Comparison of ENCODE assay signal across 11 mouse cellular contexts in genomic region chr6:119490549-119490948, GRCm38 (mm10). TPM values are rescaled to one million over a fixed set of nuclear protein-coding genes. Genes with fewer than 3 reads are reported as not detected.
DNase-seq lines count a peak whose midpoint lies in the region; ATAC-seq and TF ChIP-seq lines count a peak whose summit lies in the region.
"Had no signal": no experiment of that assay in that cellular context is flagged by ENCODE, and none has a peak within 500 bp of the region (broad histone marks: within the 10 kb centered on the region; RNA-seq: fewer than 3 reads in every experiment).

No protein-coding gene starts in this region.

- H3K27ac ChIP-seq in gastrocnemius, adult 2 months: no peak overlapping the region
- H3K27ac ChIP-seq in neural tube, embryonic 11.5 days (ENCODE audit: low read depth, low read length): no peak overlapping the region
- H3K27ac ChIP-seq in limb, embryonic 15.5 days: no peak overlapping the region
- no peak overlapping the region for H3K27ac ChIP-seq in liver, postnatal 0 days (ENCODE audit: low read depth)
- H3K27ac ChIP-seq: macrophage had no signal

- peaks cover 19% of the 10 kb centered on the region for H3K4me1 ChIP-seq in neural tube, embryonic 11.5 days (ENCODE audit: control insufficient read depth, insufficient read depth, low read length)
- peaks cover 14% of the 10 kb centered on the region for H3K4me1 ChIP-seq in limb, embryonic 15.5 days
- H3K4me1 ChIP-seq in liver, postnatal 0 days (ENCODE audit: insufficient read depth): peaks cover 3% of the 10 kb centered on the region; the same call in 1 of the 2 replicates

- no peak for TF ChIP-seq CTCF in gastrocnemius, adult 2 months (IDR thresholded peaks at IDR 0.05)
- no peak for TF ChIP-seq CTCF in liver, postnatal 0 days (IDR thresholded peaks at IDR 0.05; ENCODE audit: low read depth)

- intact Hi-C loops in gastrocnemius, adult 2 months (cut with DNase I): loop anchor here (5.0 kb wide), 3 partner anchors 52 to 277 kb away; partner anchors contain the start of gene Wnt5b
- intact Hi-C loops in left cerebral cortex, postnatal 36 days (cut with DNase I): loop anchor here (10.0 kb wide), 1 partner anchor 224 kb away; no protein-coding TSS in a partner anchor

- no peak for TF ChIP-seq EP300 in liver, postnatal 0 days (IDR thresholded peaks at IDR 0.05; ENCODE audit: low read depth)

- no peaks in the 10 kb centered on the region for H3K36me3 ChIP-seq in neural tube, embryonic 11.5 days (ENCODE audit: control insufficient read depth, insufficient read depth, low read length)
- H3K36me3 ChIP-seq in limb, embryonic 15.5 days: no peaks in the 10 kb centered on the region
- no peaks in the 10 kb centered on the region for H3K36me3 ChIP-seq in liver, postnatal 0 days (replicated peaks; ENCODE audit: insufficient read depth, low read length)

- H3K4me3 ChIP-seq in gastrocnemius, adult 2 months: peak overlapping the region; percentile 26
- no peak overlapping the region for H3K4me3 ChIP-seq in neural tube, embryonic 11.5 days (ENCODE audit: low read depth, low read length)
- H3K4me3 ChIP-seq in limb, embryonic 15.5 days: no peak overlapping the region
- H3K4me3 ChIP-seq in liver, postnatal 0 days (ENCODE audit: low read depth, low read length): no peak overlapping the region

- H3K4me2 ChIP-seq in neural tube, embryonic 11.5 days (ENCODE audit: low read depth): no peak overlapping the region
- peak overlapping the region; percentile 14; the same call in 1 of the 2 replicates for H3K4me2 ChIP-seq in limb, embryonic 15.5 days
- H3K4me2 ChIP-seq in liver, postnatal 0 days (ENCODE audit: low read depth, low read length): no peak overlapping the region

- 27% methylated on average over 11 of the region's 11 CpGs for WGBS in neural tube, embryonic 11.5 days
- 34% methylated on average over 11 of the region's 11 CpGs for WGBS in limb, embryonic 15.5 days
- 63% methylated on average over 11 of the region's 11 CpGs for WGBS in liver, postnatal 0 days (ENCODE audit: insufficient replicate concordance)

- no peak overlapping the region for H3K9ac ChIP-seq in neural tube, embryonic 11.5 days (ENCODE audit: low read length)
- no peak overlapping the region for H3K9ac ChIP-seq in limb, embryonic 15.5 days
- no peak overlapping the region for H3K9ac ChIP-seq in liver, postnatal 0 days (replicated peaks)

- ATAC-seq in neural tube, embryonic 11.5 days (ENCODE audit: insufficient read depth, low FRiP score, low TSS enrichment): no peak
- no peak for ATAC-seq in limb, embryonic 15.5 days (ENCODE audit: insufficient number of reproducible peaks, low FRiP score, low TSS enrichment, low read depth)
- ATAC-seq in liver, postnatal 0 days: no peak
- ATAC-seq in erythroblast, adult 5-6 weeks (replicated peaks; ENCODE audit: low FRiP score, poor library complexity, severe bottlenecking): no peak

- H3K9me3 ChIP-seq in neural tube, embryonic 11.5 days (ENCODE audit: control insufficient read depth, low read length): no peaks in the 10 kb centered on the region
- H3K9me3 ChIP-seq in limb, embryonic 15.5 days: no peaks in the 10 kb centered on the region
- H3K9me3 ChIP-seq in liver, postnatal 0 days (ENCODE audit: low read length): no peaks in the 10 kb centered on the region

- DNase-seq in gastrocnemius, adult 2 months: no peak
- no peak for DNase-seq in gastrocnemius, postnatal 10 days
- DNase-seq in neural tube, embryonic 11.5 days (ENCODE audit: low spot score): peak; percentile 28
- DNase-seq in neural tube, embryonic 10.5 days (ENCODE audit: extremely low spot score, low spot score): no peak
- DNase-seq in liver, postnatal 0 days: no peak
- DNase-seq in left cerebral cortex, postnatal 36 days (ENCODE audit: low spot score in 2 of 2): no peak
- DNase-seq: layer of hippocampus, postnatal 36 days; right cerebral cortex, postnatal 25 days had no signal

- H3K27me3 ChIP-seq in neural tube, embryonic 11.5 days (ENCODE audit: control insufficient read depth, insufficient read depth, low read length): no peaks in the 10 kb centered on the region
- no peaks in the 10 kb centered on the region for H3K27me3 ChIP-seq in limb, embryonic 15.5 days
- no peaks in the 10 kb centered on the region for H3K27me3 ChIP-seq in liver, postnatal 0 days (ENCODE audit: insufficient read depth, low read length)

RNA-seq across cellular contexts. Expression of gene Fbxl14, which starts 11.1 kb away (rescaled TPM):
- 10 to 100 TPM; 10.3 to 10.4 TPM for total RNA-seq in gastrocnemius, adult 2 months (2021)
- total RNA-seq in gastrocnemius, postnatal 10 days (2021): 10 to 100 TPM; 12.5 to 14.1 TPM
- 5.8 and 7.2 TPM in 2 replicates for polyA plus RNA-seq in neural tube, embryonic 11.5 days (2014; fragmentation: Nextera tagmentation; extraction: Ambion mirVana)
- 3.5 and 3.8 TPM in 2 replicates for polyA plus RNA-seq in limb, embryonic 15.5 days (2015; fragmentation: Nextera tagmentation; extraction: Ambion mirVana)
- polyA plus RNA-seq in liver, postnatal 0 days (2015; fragmentation: Nextera tagmentation; extraction: Ambion mirVana): 2.4 and 2.5 TPM in 2 replicates
- 9.2 and 12.5 TPM in 2 replicates for total RNA-seq in erythroblast, adult 5-6 weeks (2015; ENCODE audit: low replicate concordance)
- 10.5 and 12.0 TPM in 2 replicates for total RNA-seq in erythroblast, adult 5-6 weeks (2017; ENCODE audit: low replicate concordance)
- 10 to 100 TPM; 31.8 to 35.5 TPM for total RNA-seq in left cerebral cortex, postnatal 36 days (2021)

RNA-seq across cellular contexts. Expression of gene Wnt5b, which starts 53.6 kb away (rescaled TPM):
- total RNA-seq in gastrocnemius, adult 2 months (2021): 1 to 10 TPM in 1 of 2 experiments, under 1 TPM in 1; 0.64 to 2.3 TPM
- total RNA-seq in gastrocnemius, postnatal 10 days (2021): 1 to 10 TPM; 3.1 to 3.7 TPM
- polyA plus RNA-seq in neural tube, embryonic 11.5 days (2014; fragmentation: Nextera tagmentation; extraction: Ambion mirVana): 7.3 TPM in 2 replicates
- polyA plus RNA-seq in limb, embryonic 15.5 days (2015; fragmentation: Nextera tagmentation; extraction: Ambion mirVana): 11.4 and 14.1 TPM in 2 replicates
- polyA plus RNA-seq in liver, postnatal 0 days (2015; fragmentation: Nextera tagmentation; extraction: Ambion mirVana): 0.31 and 0.36 TPM in 2 replicates
- total RNA-seq in erythroblast, adult 5-6 weeks (2015; ENCODE audit: low replicate concordance): not detected in 2 replicates
- not detected in 2 replicates for total RNA-seq in erythroblast, adult 5-6 weeks (2017; ENCODE audit: low replicate concordance)
- 1 to 10 TPM; 1.4 to 1.6 TPM for total RNA-seq in left cerebral cortex, postnatal 36 days (2021)
- polyA plus RNA-seq: macrophage had no signal
